Comparison of ENCODE assay signal across 17 mouse cellular contexts in the genomic region with DNA sequence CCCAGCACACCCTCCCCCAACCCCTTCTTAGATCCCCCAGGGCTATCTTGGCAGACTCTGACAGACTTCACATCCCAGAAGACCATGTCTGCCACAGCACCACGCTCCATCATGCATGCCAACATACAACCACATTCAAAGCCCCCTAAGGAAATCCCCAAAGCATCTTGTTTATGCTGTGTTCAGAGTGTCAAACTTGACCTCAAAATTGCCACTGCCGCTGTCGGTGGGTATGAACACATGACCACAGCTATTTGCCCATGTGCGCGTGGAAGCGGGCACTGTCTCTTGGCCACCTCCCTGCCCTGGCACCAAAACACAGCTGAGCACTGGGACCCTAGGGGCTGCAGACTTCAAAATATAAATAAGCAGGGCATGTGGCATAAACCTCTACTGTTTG. TPM values are rescaled to one million over a fixed set of nuclear protein-coding genes. Genes with fewer than 3 reads are reported as not detected.
A peak's percentile ranks its signal among the peaks of the same experiment; 100 is the strongest.
DNase-seq lines count a peak whose midpoint lies in the region; ATAC-seq and TF ChIP-seq lines count a peak whose summit lies in the region.
"Had no signal": no experiment of that assay in that cellular context is flagged by ENCODE, and none has a peak within 500 bp of the region (broad histone marks: within the 10 kb centered on the region; RNA-seq: fewer than 3 reads in every experiment).

No protein-coding gene starts in this region.

- ATAC-seq in hindbrain, embryonic 16.5 days = no peak
- ATAC-seq: forebrain, embryonic 15.5 days had no signal

- H3K36me3 ChIP-seq in hindbrain, embryonic 10.5 days = no peaks in the 10 kb centered on the region
- H3K36me3 ChIP-seq in hindbrain, embryonic 16.5 days (ENCODE audit: control insufficient read depth, insufficient read depth, low read length) = no peaks in the 10 kb centered on the region
- no peaks in the 10 kb centered on the region for H3K36me3 ChIP-seq in macrophage (ENCODE audit: inconsistent target)
- no peaks in the 10 kb centered on the region for H3K36me3 ChIP-seq in splenic B cell, adult 2 months (ENCODE audit: control insufficient read depth, insufficient read depth, low read length, poor library complexity, severe bottlenecking)
- H3K36me3 ChIP-seq: embryonic facial prominence, embryonic 12.5 days; forebrain, embryonic 15.5 days had no signal

- 0 out of 2 replicates have a peak overlapping the region, but pooled peaks have one; percentile 65 for H3K27ac ChIP-seq in hindbrain, embryonic 10.5 days
- no peak overlapping the region for H3K27ac ChIP-seq in hindbrain, embryonic 16.5 days (ENCODE audit: low read depth, low read length)
- H3K27ac ChIP-seq in embryonic fibroblast, embryonic 13.5 days (ENCODE audit: insufficient read depth, low read length) = no peak overlapping the region
- H3K27ac ChIP-seq in macrophage = 0 out of 2 replicates have a peak overlapping the region, but pooled peaks have one; percentile 8
- H3K27ac ChIP-seq: embryonic facial prominence, embryonic 12.5 days; forebrain, embryonic 15.5 days; hindbrain, embryonic 14.5 days had no signal

- peaks cover 92% of the 10 kb centered on the region for H3K4me1 ChIP-seq in hindbrain, embryonic 10.5 days (replicated peaks)
- peaks cover 17% of the 10 kb centered on the region for H3K4me1 ChIP-seq in hindbrain, embryonic 16.5 days (ENCODE audit: control insufficient read depth, insufficient read depth, low read depth, low read length)
- H3K4me1 ChIP-seq in embryonic fibroblast, embryonic 13.5 days (ENCODE audit: control insufficient read depth, insufficient read depth, low read length) = peaks cover 15% of the 10 kb centered on the region

- no peak overlapping the region for H3K4me2 ChIP-seq in hindbrain, embryonic 16.5 days (ENCODE audit: low read length)
- H3K4me2 ChIP-seq: embryonic facial prominence, embryonic 12.5 days; forebrain, embryonic 15.5 days; hindbrain, embryonic 14.5 days had no signal

- TF ChIP-seq CTCF in embryonic fibroblast, embryonic 13.5 days (IDR thresholded peaks at IDR 0.05; ENCODE audit: borderline replicate concordance, insufficient read depth, low read length) = no peak

- no peaks in the 10 kb centered on the region for H3K9me3 ChIP-seq in hindbrain, embryonic 10.5 days
- no peaks in the 10 kb centered on the region for H3K9me3 ChIP-seq in hindbrain, embryonic 16.5 days (ENCODE audit: control insufficient read depth, low read length)
- H3K9me3 ChIP-seq: embryonic facial prominence, embryonic 12.5 days; forebrain, embryonic 15.5 days had no signal

- no peak for DNase-seq in hindbrain, embryonic 10.5 days (ENCODE audit: low spot score)
- peak; percentile 24 for DNase-seq in splenic B cell, adult 2 months (ENCODE audit: low read depth, low spot score)
- DNase-seq in layer of hippocampus, postnatal 14 days (ENCODE audit: low spot score in 2 of 2) = no peak
- DNase-seq: adrenal gland, adult 2 months; adrenal gland, postnatal 25 days; cerebellum, adult 18-20 months; cerebellum, adult 9-11 months; embryo, embryonic 11 days; gastrocnemius, postnatal 36 days; heart, adult 11 months; heart, postnatal 14 days had no signal

- WGBS in hindbrain, embryonic 10.5 days = 93% methylated on average over 6 of the region's 6 CpGs
- 75% methylated on average over 6 of the region's 6 CpGs for whole genome bisulfite sequencing in hindbrain, embryonic 16.5 days
- WGBS in macrophage (ENCODE audit: missing documents) = 65% methylated on average over 6 of the region's 6 CpGs

- no peaks in the 10 kb centered on the region; the same call in 1 of the 2 replicates for H3K79me2 ChIP-seq in macrophage (ENCODE audit: inconsistent target)

- no peak overlapping the region for H3K9ac ChIP-seq in hindbrain, embryonic 16.5 days (ENCODE audit: low read depth, low read length)
- H3K9ac ChIP-seq: forebrain, embryonic 15.5 days; hindbrain, embryonic 14.5 days had no signal

- no peak for TF ChIP-seq POLR2A in embryonic fibroblast, embryonic 13.5 days (IDR thresholded peaks at IDR 0.05; ENCODE audit: low read depth, low read length)

- H3K27me3 ChIP-seq in hindbrain, embryonic 10.5 days (ENCODE audit: insufficient read depth, poor library complexity, severe bottlenecking) = 0 out of 2 replicates have a peak, but pooled peaks cover 4% of the 10 kb centered on the region
- H3K27me3 ChIP-seq in hindbrain, embryonic 16.5 days (replicated peaks; ENCODE audit: control insufficient read depth, insufficient read depth, low read length) = no peaks in the 10 kb centered on the region
- no peaks in the 10 kb centered on the region; the same call in 1 of the 2 replicates for H3K27me3 ChIP-seq in splenic B cell, adult 2 months (ENCODE audit: control insufficient read depth, insufficient read depth, low read length, poor library complexity, severe bottlenecking)
- H3K27me3 ChIP-seq: embryonic facial prominence, embryonic 12.5 days; forebrain, embryonic 15.5 days had no signal

- H3K4me3 ChIP-seq in hindbrain, embryonic 10.5 days = no peak overlapping the region
- H3K4me3 ChIP-seq in hindbrain, embryonic 16.5 days (ENCODE audit: low read length) = no peak overlapping the region
- H3K4me3 ChIP-seq in embryonic fibroblast, embryonic 13.5 days (ENCODE audit: insufficient read depth, low read length) = peak overlapping the region; percentile 6; the same call in 1 of the 2 replicates
- H3K4me3 ChIP-seq in macrophage (ENCODE audit: inconsistent target) = no peak overlapping the region
- H3K4me3 ChIP-seq: embryonic facial prominence, embryonic 12.5 days; forebrain, embryonic 15.5 days had no signal

RNA-seq across cellular contexts. Expression of a gene that starts 59.5 kb away (rescaled TPM):
- polyA plus RNA-seq in hindbrain, embryonic 10.5 days (2016; fragmentation: Nextera tagmentation; extraction: Ambion mirVana) = 2.1 and 4.1 TPM in 2 replicates
- polyA plus RNA-seq in hindbrain, embryonic 16.5 days (2015; fragmentation: Nextera tagmentation; extraction: Ambion mirVana) = 4.3 and 4.8 TPM in 2 replicates
- polyA plus RNA-seq in embryonic fibroblast, embryonic 13.5 days (2011; ENCODE audit: insufficient read length, low read depth, missing spikeins) = 29.0 and 38.4 TPM in 2 replicates
- total RNA-seq in macrophage (2018; cell fraction: chromatin; rRNA removed) = 1 to 10 TPM in 19 of 26 experiments, under 1 TPM in 7; 0.38 to 7.0 (median 3.3) TPM
- total RNA-seq in macrophage (2018; cell fraction: cytosol; rRNA removed) = 10 to 100 TPM in 1 of 26 experiments, 1 to 10 TPM in 25; 3.1 to 10.3 (median 6.4) TPM
- 10 to 100 TPM in 3 of 26 experiments, 1 to 10 TPM in 23; 1.8 to 13.2 (median 5.4) TPM for total RNA-seq in macrophage (2018; cell fraction: nucleus; rRNA removed)
- polyA plus RNA-seq in macrophage (2018) = 4.3 to 6.7 TPM (median 4.4 TPM) in 3 replicates
- 10 to 100 TPM; 69.6 to 70.6 TPM for total RNA-seq in layer of hippocampus, postnatal 14 days (2021)

Comparison
In these comparisons a context has a peak if more than half of its experiments do, and no peak if none do; other contexts are left out.
1. H3K27ac ChIP-seq: peak in hindbrain, embryonic 10.5 days (single experiment) and macrophage (single experiment); none in hindbrain, embryonic 16.5 days (single experiment) and embryonic fibroblast, embryonic 13.5 days (single experiment).